Mouse (Mus musculus): ENCODE measurements around the gene H1f0.

GRCm38 (mm10) chr15:79000357-79000791 is 27.9 kb upstream of the H1f0 start:
- TF ChIP-seq CTCF (IDR thresholded peaks at IDR 0.05; ENCODE audit: borderline replicate concordance, insufficient read depth, low read length) = no peak
- TF ChIP-seq POLR2A (IDR thresholded peaks at IDR 0.05; ENCODE audit: low read depth, low read length) = no peak

Data from embryonic fibroblast, embryonic 13.5 days (primary cell).